Mouse (Mus musculus) heart, adult 9 months (tissue): ENCODE results near the gene Igsf10.
"Not testable (repeated sequence)": the region's sequence is repeated elsewhere in the genome, so short reads cannot be mapped to it uniquely, and the experiment has no call there.

ENCODE experiments used
- DNase-seq, 2 experiments: peaks; one replicate each; pipeline ENCODE4 v3.0.0; 2022; ENCODE audit warnings: low spot score in 2 of 2

Igsf10 gene

GRCm38 (mm10) chr3:59344065-59344905, at the start of gene Igsf10:
Igsf10 (minus strand) TSS chr3:59344394.
- peak; percentile 13 to 34 for DNase-seq

DNA sequence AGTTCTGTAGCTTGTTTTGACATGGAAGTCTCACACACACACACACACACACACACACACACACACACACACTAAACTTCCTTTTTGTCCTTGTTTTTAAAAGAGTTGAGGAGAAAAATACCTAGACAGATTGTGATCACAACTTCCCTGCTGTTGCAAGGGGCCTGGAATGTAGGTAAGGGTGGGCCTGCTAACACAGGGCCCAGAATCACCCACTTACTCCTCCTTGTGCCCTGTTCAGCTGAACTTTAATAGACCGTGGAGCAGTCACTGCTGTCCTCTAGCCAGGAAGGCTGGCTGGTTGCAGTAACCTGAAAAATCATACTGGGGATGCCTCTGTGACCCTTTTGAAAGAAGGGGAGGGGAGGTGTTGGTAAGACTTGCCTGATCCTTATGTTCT, 41.4 kb upstream of the Igsf10 start:
- DNase-seq = no peak

GRCm38 (mm10) chr3:59385000-59385399, 40.8 kb upstream of the Igsf10 start:
- DNase-seq = no peak

GRCm38 (mm10) chr3:59384321-59384720, 40.1 kb upstream of the Igsf10 start:
- DNase-seq = no peak

DNA sequence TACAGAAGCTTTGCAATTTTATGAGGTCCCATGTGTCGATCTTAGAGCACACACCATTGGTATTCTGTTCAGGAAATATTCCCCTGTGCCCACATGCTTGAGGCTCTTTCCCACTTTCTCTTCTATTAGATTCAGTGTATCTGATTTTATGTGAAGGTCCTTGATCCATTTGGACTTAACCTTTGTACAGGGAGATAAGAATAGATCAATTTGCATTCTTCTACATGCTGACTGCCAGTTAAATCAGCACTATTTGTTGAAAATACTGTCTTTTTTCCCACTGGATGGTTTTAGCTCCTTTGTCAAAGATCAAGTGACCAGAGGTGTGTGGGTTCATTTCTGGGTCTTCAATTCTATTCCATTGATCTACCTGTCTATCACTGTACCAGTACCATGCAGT, 34.6 kb upstream of the Igsf10 start:
- DNase-seq = not testable (repeated sequence)

DNA sequence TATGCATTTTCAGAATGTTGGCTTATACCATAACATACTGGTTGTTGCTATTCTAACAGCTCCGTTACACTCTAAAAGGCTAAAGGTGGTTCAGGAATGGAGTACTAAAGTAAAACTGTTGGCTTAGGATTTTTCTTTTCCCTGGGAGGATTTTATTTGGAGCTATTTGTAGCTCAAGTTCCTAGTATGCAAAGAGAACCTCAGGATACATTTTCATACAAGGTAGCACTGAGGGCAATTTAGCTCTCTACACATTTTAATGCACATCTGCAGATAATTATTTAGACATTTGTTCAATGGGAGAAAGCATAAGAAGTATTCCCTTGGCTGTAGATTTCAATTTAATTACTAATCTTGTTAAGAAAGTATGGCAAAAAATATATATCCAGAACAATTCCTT, 17.7 kb upstream of the Igsf10 start:
- no peak for DNase-seq

- no peak for DNase-seq
Observed at GRCm38 (mm10) chr3:59360102-59360501, 15.9 kb upstream of the Igsf10 start.

GRCm38 (mm10) chr3:59354156-59354555, 10.0 kb upstream of the Igsf10 start:
- no peak for DNase-seq

DNA sequence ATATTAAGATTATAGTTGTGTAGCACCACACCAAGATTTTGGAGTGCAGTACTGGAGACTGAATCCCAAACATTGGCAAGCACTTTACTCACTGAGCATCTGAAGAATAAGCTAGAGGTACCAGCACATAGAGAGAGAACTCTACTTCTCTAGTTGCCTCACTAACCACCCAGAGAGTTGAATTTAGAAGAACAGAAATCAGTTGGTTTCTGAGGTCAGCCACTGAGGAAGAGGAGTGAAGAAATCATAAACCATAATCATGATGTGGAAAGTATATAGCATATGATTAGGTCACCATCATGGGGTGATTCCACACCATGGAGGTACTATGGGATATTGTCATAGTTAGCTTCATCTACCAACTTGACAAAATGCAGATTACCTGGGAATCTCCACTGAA, 7.6 kb upstream of the Igsf10 start:
- no peak for DNase-seq

- DNase-seq = peak; percentile 60 to 64
Observed at GRCm38 (mm10) chr3:59343026-59343425, 1.2 kb downstream of the Igsf10 start.

GRCm38 (mm10) chr3:59341647-59342427, 2.4 kb downstream of the Igsf10 start:
- DNase-seq = peak in 1 of 2 experiments; percentile 3

GRCm38 (mm10) chr3:59328526-59328925, 15.7 kb downstream of the Igsf10 start:
- DNase-seq = no peak

DNA sequence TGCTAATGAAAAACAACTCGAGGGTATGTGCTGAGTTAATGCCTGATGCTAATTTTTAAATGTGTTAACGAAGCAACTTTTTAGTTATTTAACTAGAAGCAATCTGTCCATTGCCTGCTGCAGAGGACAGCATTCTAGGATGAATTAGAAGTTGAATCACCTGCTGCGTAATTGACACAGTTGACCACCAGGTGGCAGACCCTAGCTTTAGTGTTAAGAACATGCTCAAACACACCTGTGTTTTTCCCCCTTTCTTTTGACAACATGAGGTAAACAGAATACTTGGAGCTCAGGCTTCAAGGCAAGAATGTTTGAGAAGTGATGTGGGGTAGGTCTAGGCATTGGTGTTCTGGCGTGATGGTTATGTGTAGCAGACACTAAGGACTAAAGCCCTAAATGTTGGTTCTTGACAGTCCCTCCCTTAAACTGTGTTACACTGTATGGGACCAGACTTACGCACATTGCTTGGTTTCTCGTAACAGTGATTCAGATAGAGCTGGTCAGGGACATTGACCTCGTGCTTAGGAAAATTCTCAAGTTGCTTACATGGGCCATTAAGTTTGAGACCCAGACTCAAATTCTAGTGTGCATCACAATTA, 22.8 kb downstream of the Igsf10 start:
- peak in 1 of 2 experiments; percentile 10 for DNase-seq

- no peak for DNase-seq
Observed at GRCm38 (mm10) chr3:59316077-59316476, 28.1 kb downstream of the Igsf10 start.

DNA sequence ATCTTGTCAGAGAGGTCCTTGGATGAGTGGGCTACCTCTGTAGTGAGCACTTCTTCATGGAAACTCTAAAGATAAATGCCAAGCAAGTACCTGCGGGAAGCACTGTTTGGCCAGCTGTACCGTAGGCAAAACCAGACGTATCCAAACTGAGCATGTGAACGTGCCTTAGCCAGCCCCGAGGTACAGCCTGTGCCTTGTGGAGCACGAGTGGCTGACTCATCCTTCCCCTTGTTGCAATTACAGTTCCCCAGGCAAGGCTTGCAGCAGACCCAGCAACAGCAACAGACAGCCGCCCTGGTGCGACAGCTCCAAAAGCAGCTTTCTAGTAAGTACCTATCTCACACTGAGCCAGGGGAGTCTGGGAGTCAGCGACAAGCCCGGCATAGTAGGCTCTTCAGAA, 31.6 kb downstream of the Igsf10 start:
- DNase-seq = peak; percentile 14 to 40

DNA sequence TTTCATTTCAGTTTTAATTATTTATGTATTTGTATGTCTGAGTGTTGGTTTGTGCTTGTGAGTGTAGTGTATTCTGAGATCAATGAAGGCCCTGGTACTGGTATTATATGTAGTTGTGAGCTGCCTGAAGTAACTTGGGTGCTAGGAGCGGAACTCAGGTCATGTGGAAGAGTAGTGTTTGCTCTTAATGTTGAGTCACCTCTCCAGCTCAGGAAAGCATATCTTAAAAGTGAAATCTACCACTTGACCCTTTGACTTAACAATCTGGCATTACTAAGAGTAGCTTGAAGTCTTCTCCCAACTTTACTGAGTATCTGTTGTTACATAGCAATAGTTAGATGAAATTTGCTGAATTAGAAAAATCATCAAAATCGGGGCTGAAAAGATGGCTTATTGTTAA, 38.7 kb downstream of the Igsf10 start:
- no peak for DNase-seq

GRCm38 (mm10) chr3:59304944-59305343, 39.2 kb downstream of the Igsf10 start:
- no peak for DNase-seq

GRCm38 (mm10) chr3:59297653-59298052, 46.5 kb downstream of the Igsf10 start:
- DNase-seq = no peak

GRCm38 (mm10) chr3:59296563-59297130, 47.5 kb downstream of the Igsf10 start:
- DNase-seq = no peak

GRCm38 (mm10) chr3:59295699-59296562, 48.3 kb downstream of the Igsf10 start:
- no peak for DNase-seq
